Mouse (Mus musculus): Measurements from ENCODE around the gene Dgcr2.
A peak's percentile ranks its signal among the peaks of the same experiment; 100 is the strongest.

Gene Dgcr2

DNA sequence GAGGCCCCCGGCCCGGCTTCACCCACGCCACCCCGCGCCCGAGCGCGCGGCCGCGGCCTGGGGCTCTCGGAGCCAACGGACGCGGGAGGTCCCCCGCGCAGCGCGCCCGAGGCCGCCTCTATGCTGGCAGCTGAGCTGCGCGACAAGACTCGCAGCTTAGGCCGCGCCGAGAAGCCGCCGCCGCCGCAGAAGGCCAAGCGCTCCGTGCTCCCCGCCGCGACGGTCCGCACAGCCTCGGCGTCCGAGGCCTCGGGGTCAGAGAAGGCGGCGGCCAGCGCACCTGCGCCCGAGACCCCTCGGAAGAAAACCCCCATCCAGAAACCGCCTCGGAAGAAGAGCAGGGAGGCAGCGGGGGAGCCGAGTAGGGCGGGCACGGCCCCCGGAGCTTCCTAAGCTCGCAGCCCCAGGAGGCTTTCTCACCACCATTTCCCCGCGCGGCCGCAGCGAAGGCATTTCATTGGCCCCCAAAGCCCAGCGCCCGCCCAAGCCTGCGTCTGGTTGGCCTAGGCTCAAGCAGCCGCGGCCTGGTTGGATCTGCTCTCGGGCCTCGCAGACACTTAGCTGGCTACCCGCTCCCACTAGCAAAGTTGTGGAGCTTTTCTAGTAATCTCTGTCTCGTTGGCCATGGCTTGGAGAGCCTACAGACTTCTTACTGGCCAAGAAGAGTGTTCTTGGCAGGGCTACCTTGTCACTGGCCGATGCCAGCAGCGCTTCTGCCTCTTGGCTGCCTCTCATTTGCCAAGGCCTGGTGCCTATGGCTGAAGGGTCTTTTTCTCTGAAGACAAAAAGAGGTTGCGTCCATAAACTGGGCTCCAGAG lies 91.0 kb downstream of the Dgcr2 start:
- peak; percentile 91 for DNase-seq (ENCODE audit: low read depth)

DNA sequence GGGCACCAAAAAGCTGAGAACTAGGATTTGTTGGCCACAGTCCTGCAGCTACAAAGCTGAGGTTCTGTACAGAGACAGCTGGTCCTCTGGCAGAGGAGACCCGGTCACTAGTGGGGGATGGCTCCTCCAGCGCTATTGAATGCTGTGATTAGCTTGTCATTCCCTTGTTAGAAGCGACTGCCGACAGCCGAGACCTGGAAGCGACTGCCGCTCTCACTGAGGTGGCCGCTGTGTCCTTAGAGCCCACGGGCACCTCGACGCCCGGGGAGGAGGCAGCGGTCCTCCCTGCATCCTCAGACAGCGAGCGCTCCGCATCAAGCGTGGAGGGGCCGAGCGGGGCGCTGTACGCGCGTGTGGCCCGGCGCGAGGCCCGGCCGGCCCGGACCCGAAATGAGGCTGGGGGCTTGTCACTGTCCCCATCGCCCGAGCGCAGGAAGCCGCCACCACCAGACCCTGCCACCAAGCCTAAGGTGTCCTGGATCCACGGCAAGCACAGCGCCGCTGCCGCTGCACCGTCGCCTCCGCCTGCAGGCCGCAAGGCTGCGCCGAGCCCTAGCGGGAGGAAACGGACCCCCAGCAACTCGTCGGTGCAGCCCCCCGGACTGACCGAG lies 91.7 kb downstream of the Dgcr2 start:
- DNase-seq (ENCODE audit: low read depth) = peak; percentile 38

DNA sequence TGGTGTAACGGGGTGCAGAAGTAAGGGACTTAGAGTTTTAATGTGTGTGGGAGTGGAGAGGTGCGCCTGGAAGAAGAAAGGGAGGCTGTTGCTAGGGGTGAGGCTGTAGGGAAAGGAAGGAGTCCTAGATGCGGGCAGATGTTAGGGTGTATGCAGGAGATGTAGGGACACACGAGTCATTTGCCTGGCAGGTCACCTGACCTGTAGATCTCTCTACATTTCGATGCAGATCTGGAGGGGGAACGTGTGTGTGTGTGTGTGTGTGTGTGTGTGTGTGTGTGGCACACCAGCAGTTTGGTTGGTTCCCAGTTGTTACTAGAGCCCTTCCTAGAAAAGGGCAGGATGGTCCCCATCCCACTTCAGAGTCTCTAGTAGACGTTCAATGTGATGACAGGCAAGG lies 93.4 kb downstream of the Dgcr2 start:
- no peak for DNase-seq (ENCODE audit: low read depth)

DNA sequence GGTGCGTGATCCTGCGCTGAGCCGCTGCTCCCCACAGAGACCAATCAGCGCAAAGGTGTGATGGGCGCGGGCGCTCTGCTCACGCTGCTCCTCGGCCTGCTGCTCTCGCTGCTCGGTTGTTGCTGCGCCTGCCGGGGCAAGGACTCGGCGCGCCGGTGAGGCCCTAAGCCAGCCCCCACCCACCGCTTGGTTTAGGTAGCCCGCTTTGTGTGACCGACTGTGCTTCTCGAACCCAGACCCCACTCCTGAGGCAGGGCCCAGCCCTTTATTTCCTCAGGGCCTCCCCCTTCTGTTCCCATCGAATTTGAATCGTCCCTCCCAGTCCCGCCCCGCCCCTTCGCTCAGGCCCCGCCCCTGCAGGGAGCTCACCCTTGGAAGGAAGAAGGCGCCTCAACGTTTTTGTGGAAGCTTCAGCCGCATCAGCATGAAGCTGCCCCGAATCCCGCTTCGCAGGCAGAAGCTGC lies 93.9 kb downstream of the Dgcr2 start:
- DNase-seq (ENCODE audit: low read depth) = peak; percentile 70

DNA sequence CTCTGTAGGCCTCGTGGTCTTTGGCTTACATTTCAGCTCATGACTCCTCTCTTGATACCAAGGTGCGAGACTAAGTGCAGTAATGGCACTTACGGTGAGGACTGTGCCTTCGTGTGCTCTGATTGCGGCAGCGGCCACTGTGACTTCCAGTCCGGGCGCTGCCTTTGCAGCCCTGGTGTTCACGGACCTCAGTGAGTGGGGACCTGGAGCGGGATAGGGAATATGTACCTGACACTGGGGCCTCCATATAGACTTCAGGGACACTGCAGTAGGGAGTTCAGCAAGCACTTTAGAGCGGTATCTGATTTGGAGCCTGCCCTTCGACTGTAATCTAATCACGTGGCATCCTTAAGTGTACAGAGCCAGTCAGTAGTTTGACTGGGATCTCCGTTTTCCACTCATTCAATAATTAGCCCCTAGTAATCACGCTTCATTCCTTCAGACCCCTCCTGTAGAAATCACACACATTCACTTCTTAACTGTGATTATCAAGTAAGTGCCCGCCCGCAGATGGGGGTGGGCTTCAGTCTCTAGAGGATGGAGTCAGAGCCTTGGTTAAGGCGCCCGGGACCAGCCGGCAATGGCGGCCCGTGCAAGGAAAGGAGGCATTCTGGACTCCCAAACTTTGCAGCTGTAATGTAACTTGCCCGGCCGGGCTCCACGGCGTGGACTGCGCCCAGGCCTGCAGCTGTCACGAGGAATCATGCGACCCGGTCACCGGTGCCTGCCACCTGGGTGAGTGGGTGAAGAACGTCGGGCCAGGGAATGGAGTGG lies 94.5 kb downstream of the Dgcr2 start:
- no peak for DNase-seq (ENCODE audit: low read depth)

DNA sequence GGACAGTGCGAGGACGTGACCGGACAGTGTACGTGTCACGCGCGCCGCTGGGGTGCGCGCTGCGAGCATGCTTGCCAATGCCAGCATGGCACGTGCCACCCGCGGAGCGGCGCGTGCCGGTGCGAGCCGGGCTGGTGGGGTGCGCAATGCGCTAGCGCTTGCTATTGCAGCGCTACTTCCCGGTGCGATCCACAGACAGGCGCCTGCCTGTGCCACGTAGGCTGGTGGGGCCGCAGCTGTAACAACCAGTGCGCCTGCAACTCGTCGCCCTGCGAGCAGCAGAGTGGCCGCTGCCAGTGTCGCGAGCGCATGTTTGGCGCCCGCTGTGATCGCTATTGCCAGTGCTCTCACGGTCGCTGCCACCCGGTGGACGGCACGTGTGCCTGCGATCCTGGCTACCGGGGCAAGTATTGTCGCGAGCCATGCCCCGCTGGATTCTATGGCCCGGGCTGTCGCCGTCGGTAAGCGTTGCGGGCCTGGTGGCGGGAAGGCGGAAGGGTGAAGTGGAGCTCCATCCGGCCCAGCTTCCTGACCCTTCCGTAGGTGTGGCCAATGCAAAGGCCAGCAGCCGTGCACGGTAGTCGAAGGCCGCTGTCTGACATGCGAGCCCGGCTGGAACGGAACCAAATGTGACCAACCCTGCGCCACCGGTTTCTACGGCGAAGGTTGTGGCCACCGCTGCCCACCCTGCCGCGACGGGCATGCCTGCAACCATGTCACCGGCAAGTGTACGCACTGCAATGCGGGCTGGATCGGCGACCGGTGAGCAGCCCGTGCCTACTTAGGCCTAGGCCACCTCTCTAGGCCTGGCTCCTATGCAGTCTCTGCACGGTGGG lies 95.3 kb downstream of the Dgcr2 start:
- peak; percentile 48 for DNase-seq (ENCODE audit: low read depth)

DNA sequence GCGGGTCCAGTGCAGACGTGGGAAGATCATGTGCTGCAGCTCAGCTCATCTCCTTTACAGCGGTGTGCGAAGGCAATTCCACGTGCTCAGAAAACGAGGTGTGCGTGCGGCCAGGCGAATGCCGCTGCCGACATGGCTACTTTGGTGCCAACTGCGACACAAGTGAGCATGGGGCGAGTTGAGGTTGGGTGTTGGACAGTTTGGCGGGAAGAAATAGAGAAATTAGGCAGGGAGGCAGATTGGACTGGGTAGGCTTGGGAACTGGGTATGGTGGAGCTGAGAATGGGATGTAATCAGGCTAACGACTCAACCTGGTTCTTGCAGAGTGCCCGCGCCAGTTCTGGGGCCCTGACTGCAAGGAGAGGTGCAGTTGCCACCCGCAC lies 95.9 kb downstream of the Dgcr2 start:
- DNase-seq (ENCODE audit: low read depth) = no peak

DNA sequence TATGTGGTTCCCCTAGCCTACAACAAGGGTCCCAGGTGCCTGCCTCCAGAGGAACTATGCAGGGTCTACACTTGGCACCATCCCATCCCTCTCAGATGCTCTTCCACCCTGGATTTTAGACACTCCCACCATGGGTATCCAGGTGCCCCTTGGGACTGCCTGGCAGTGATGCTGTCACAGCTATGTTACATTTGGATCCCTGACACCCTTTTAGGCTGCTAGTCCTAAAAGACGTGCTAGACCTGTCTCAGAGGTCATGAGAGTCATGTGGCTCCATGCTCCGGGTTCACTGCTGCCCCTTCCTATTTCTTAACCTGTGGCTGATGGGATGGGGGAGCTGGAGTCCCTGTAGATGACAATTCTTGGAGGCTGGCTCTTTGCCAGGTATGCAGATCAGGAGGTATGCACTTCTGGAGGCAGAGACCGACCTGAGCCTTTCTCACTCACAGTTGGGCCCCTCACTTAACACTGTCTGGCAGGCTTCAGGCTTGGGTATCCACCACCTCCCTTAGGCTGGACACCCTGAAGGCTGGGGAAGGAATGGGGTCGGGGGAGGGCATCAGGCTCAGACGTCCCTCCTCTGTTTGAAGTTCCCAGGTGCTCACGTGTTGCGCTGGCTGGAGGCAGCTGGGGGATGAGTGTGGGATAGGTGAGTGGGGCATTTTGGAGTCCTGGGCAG lies 96.4 kb downstream of the Dgcr2 start:
- DNase-seq (ENCODE audit: low read depth) = no peak

DNA sequence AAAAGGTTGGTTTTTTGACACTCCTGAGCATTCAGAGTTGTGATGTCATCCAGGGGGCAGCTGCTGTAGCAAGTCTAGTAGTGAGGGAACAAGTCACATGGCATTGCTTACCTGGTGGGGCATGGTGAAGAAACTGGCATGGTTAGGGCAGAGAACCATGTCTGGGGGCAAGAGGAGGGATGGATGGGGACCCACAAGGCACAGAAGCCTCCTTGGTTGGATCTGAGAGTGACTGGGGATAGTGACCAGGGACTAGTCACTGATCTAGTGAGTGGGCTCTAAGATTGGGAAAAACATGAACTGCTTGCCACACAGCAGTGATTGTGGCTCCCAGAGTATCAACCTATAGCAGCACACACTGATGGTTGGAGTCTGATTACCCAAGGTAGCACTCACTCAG lies 98.8 kb downstream of the Dgcr2 start:
- DNase-seq (ENCODE audit: low read depth) = no peak

DNA sequence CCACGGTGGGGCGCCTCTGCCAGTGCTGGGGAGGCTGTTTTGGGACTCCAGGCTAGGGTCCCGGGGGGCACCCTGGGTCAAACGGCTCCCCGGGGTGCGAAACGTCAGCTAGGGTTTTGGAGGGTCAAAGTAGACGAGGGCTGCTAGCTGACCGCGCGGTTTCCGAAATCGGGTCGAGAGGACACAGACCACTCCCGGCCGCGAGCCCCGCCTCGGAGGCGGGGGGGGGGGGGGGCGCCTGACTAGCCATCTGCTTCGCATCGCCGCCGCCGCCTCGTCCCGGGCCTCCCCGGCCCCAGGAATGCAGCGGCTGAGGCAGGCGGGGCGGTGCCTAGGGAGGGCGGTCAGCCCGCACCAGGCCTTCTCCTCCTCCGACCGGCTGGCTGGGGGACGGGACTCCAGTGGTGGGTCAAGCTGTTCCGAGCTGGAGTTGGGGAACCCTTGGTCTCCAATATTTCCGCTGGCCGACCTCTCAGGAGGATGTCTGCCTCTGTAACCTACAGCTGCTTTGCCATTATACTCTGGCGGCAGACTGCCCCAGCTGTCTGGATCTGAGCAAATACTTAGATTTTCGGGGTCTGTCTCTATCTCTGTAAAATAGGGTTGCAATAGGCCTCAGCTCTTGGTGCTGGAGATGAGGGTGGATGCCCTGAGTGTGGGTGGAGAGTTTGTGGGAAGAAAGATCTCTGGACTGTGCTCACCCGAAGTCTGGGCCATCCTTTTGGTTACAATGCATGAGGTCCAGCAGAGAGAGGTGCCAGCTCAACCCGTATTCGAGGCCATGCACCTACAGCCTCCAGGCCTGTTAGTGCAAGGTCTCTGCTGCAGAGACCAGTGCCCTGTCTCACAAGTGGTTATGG lies 99.8 kb downstream of the Dgcr2 start:
- no peak for DNase-seq (ENCODE audit: low read depth)

DNA sequence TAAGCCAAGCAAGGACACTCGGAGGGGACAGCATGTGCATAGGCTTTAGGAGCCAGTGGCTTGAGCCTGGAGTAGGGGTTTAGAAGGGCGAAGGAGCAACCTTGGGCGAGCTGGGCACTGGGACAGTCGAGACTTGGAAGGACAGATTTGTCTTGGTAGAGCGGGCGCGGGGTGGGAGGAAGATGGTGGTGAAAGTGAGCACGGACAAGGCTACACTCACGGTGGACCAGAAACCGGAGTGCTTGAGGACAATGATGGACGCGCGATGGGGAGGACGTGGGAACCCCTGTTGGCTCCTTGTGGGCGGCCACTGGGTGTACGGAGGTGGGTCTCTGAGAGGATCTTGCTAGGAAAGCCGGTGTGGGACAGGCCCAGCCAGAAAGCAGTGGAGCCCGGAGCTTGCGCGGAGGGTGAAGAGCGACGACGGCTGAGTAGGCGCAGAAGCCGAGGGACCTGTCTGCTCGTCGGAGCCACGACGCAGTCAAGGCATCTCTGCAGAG lies 100.5 kb downstream of the Dgcr2 start:
- no peak for DNase-seq (ENCODE audit: low read depth)

DNA sequence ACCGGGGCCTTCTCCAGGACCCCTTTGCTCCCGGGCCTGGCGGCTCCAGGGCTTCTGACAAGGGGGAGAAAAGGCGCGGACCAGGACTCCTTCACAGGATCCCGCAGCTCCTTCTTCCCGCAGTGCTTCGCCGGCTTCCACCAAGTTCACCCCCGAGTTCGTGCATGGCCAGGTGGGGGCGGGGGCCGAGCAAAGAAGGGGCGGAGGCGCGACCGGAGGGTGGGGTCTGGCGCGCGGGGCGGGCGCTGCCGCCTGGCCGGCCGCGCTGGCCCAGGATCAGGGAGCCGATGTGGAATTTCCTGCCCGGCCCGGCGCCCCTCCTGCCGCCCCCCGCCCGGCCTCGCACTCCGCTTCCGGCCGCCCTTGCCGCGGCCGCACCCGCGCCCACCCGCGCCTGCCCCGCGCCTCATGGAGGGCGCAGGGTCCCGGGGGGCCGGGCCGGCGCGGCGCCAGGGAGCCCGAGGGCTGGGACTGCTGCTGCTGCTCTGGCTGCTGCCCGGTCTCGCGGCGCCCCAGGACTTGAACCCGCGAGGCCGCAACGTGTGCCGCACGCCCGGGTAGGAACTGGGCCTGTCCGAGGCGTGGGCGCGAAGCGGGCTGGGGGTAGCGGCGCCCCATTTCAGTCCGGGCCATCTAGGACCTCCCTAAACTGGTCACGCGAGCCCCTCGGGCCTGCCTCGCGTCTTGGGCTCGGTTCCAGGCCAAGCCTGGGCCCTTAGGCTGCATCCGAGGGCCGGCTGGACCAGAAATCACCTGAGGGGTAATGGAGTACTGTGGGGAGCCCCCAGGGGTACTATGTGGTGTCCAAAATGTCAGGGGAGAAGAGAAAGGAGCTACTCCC lies 101.2 kb downstream of the Dgcr2 start, which contains the start of gene Scarf2:
Scarf2 (plus strand) TSS at position 312 of the 841 bp plus-strand sequence.
- no peak for DNase-seq (ENCODE audit: low read depth)

DNA sequence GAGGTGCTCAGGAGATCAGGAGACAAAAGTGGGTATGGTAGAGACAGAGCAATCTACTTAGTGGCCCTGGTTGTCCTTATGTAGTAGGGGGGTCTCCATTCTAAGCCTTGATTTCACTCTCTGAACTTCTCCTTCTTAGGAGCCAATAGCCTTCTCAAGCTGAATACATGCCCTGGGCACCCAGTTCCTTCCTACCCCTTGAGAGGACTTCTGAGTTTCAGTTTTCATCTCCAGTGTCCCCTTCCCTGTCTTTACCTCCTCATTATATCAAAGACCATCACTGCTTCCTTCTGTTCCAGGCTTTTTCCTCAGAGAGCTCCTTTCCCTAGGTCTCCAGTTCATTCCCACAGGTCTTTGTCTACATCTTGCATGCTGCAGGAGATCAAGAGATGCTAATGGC lies 101.8 kb downstream of the Dgcr2 start:
- DNase-seq (ENCODE audit: low read depth) = no peak

DNA sequence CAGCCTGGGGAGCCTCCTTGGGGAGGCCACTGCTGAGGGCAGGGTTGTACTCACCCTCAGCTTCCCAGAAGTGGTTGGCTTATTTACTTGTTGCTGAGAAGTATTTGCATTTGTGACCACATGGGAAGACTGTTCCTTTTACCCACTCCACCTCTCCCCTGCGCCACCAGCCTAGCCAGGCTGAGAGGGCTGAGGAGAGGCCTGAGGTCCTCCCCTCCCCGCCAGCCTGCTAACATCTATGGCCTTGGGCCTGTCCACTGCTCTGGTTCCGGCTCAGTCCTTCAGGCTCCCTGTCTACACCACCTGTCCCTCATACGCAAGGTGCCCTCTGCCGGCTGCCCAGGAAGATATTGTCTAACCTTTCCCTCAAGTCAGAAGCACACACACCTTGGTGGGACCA lies 102.7 kb downstream of the Dgcr2 start:
- DNase-seq (ENCODE audit: low read depth) = no peak

DNA sequence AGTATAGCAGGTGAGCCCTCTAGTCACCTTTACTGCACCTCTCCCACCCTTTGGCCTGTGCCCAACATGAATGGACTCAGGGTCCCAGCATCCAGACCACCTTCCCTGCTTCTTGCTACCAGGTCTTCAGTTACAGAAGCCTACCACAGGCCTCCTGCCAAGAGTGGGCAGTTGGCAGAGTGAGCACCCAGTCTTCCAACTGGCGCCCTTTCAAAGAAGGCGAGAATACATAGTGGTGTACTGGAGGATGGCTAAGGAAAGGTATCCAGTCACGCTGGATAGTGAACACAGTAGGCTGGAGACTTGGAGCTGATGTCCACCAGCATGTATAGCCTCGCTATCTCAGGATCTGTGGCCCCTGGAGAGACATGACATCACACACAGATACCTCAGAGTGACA lies 104.3 kb downstream of the Dgcr2 start:
- no peak for DNase-seq (ENCODE audit: low read depth)

DNA sequence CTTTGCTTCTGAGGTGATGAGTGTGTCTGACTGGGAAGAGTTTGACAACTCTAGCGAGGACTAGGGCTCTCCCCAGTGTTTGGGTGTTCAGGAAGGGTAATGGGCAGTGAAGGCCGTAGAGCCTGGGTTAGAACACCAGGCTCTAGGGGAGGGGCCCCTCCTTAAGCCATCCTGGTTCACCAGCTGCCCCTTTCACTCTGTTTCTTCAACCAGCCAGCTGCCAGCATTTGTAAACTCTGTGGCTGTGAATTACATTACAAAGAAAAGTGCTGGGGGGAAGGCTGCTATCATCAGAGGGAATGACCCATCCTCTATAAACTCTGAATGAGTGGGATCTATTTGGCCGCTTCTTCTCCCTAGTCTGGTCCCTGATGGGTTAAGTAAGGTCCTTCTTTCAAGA lies 105.6 kb downstream of the Dgcr2 start:
- DNase-seq (ENCODE audit: low read depth) = no peak

Measured in induced T-regulatory cell, adult 2 months (primary cell).